Mouse (Mus musculus) thymus, adult 2 months (tissue): ENCODE measurements around the gene Rsph14.

Experiments used
- CTCF ChIP-seq: fragments of 200-500 bp; IDR thresholded peaks from 2 replicates; pipeline ENCODE4 v1.5.1; 2012; ENCODE audit warnings: mild to moderate bottlenecking, control low read depth, low read length, moderate library complexity, borderline replicate concordance; ENCODE audit not compliant: control insufficient read depth, poor library complexity, insufficient read depth; ENCODE audit errors: extremely low read depth
- POLR2A ChIP-seq: fragments of 200-500 bp; IDR thresholded peaks from 2 replicates; pipeline ENCODE4 v1.6.1; 2012; ENCODE audit warnings: mild to moderate bottlenecking, low read length, control low read depth, moderate library complexity; ENCODE audit not compliant: control insufficient read depth, poor library complexity, insufficient read depth; ENCODE audit errors: extremely low read depth

GRCm38 (mm10) chr10:74930541-74930940, 101.8 kb downstream of the Rsph14 start:
- TF ChIP-seq CTCF (no peak), POLR2A (no peak)
